Mouse (Mus musculus) kidney, embryonic 15.5 days (tissue): ENCODE data around the gene Fam193b. TPM values are rescaled to one million over a fixed set of nuclear protein-coding genes. Genes with fewer than 3 reads are reported as not detected.

Experiments used
- ATAC-seq: fragments of 200-750 bp; cut with Nextera tagmentation; replicated peaks from 2 replicates; pipeline ENCODE4 v1.8.0; 2017; ENCODE audit warnings: moderate TSS enrichment; ENCODE audit not compliant: low FRiP score
- H3K27ac ChIP-seq: fragments of 300-500 bp; sonication (generic); 2 replicates; pipeline ENCODE4 v1.5.1; 2015; ENCODE audit warnings: mild to moderate bottlenecking, inconsistent platforms
- H3K27me3 ChIP-seq: fragments of 300-500 bp; sonication (generic); 2 replicates; pipeline ENCODE4 v1.6.1; 2015; ENCODE audit warnings: inconsistent platforms
- H3K36me3 ChIP-seq: fragments of 300-500 bp; sonication (generic); 2 replicates; pipeline ENCODE4 v1.6.1; 2015; ENCODE audit warnings: inconsistent platforms
- H3K4me1 ChIP-seq: fragments of 300-500 bp; sonication (generic); 2 replicates; pipeline ENCODE4 v1.6.1; 2015; ENCODE audit warnings: inconsistent platforms
- H3K4me2 ChIP-seq: fragments of 300-500 bp; sonication (generic); 2 replicates; pipeline ENCODE4 v1.6.1; 2015; ENCODE audit warnings: moderate library complexity, mild to moderate bottlenecking, inconsistent platforms
- H3K4me3 ChIP-seq: fragments of 300-500 bp; sonication (generic); replicated peaks from 2 replicates; pipeline ENCODE4 v1.5.1; 2015; ENCODE audit warnings: mild to moderate bottlenecking, inconsistent platforms
- H3K9ac ChIP-seq: fragments of 300-500 bp; sonication (generic); 2 replicates; pipeline ENCODE4 v1.6.1; 2015; ENCODE audit warnings: mild to moderate bottlenecking, inconsistent platforms
- H3K9me3 ChIP-seq: fragments of 300-500 bp; sonication (generic); replicated peaks from 2 replicates; pipeline ENCODE4 v1.6.1; 2016; ENCODE audit warnings: inconsistent platforms
- WGBS: fragments of 180-500 bp; shearing (Covaris S2); methylation state at CpG from one replicate; pipeline ENCODE4 v1.1.7; 2015; ENCODE audit warnings: mixed read lengths; 5-methylcytosine and 5-hydroxymethylcytosine counted together
- polyA plus RNA-seq: library from polyadenylated mRNA; unstranded; fragments of >200 nt; fragmentation: Nextera tagmentation; extraction: Ambion mirVana; gene quantifications from 2 replicates; pipeline ENCODE4 v1.2.1, GENCODE M21; 2015

Fam193b gene
- polyA plus RNA-seq, 1 experiment from 2014 or later = 43.2 TPM

GRCm38 (mm10) chr13:55508531-55508930 is 62.4 kb downstream of the Fam193b start:
- H3K4me3 ChIP-seq = no peak overlapping the region
- H3K36me3 ChIP-seq = peaks cover 70% of the 10 kb centered on the region
- WGBS = 95% methylated on average over 10 of the region's 10 CpGs
- ATAC-seq = no peak
- H3K9ac ChIP-seq = no peak overlapping the region
- no peaks in the 10 kb centered on the region for H3K27me3 ChIP-seq
- H3K4me1 ChIP-seq = peaks cover 33% of the 10 kb centered on the region
- H3K4me2 ChIP-seq = no peak overlapping the region
- no peaks in the 10 kb centered on the region for H3K9me3 ChIP-seq
- no peak overlapping the region for H3K27ac ChIP-seq

- Histone ChIP-seq H3K27ac (no peak overlapping the region), H3K27me3 (no peaks in the 10 kb centered on the region), H3K4me3 (no peak overlapping the region), H3K9ac (no peak overlapping the region), H3K9me3 (no peaks in the 10 kb centered on the region), H3K36me3 (peaks cover 76% of the 10 kb centered on the region), H3K4me2 (no peak overlapping the region), H3K4me1 (peaks cover 31% of the 10 kb centered on the region)
- 71% methylated on average over 11 of the region's 11 CpGs for WGBS
- no peak for ATAC-seq
These were observed 63.0 kb downstream of the Fam193b start for GRCm38 (mm10) chr13:55507877-55508276.

GRCm38 (mm10) chr13:55506697-55507096 is 64.2 kb downstream of the Fam193b start:
- H3K9ac ChIP-seq = no peak overlapping the region
- no peak overlapping the region for H3K4me2 ChIP-seq
- H3K27ac ChIP-seq = no peak overlapping the region
- no peak overlapping the region for H3K4me3 ChIP-seq
- no peak for ATAC-seq
- H3K9me3 ChIP-seq = no peaks in the 10 kb centered on the region
- peaks cover 21% of the 10 kb centered on the region for H3K4me1 ChIP-seq
- WGBS = 94% methylated on average over 10 of the region's 10 CpGs
- H3K36me3 ChIP-seq = peaks cover 88% of the 10 kb centered on the region
- no peaks in the 10 kb centered on the region for H3K27me3 ChIP-seq

- Histone ChIP-seq H3K4me3 (no peak overlapping the region), H3K36me3 (peaks cover 97% of the 10 kb centered on the region), H3K27me3 (no peaks in the 10 kb centered on the region), H3K4me1 (peaks cover 13% of the 10 kb centered on the region), H3K4me2 (no peak overlapping the region), H3K9me3 (no peaks in the 10 kb centered on the region), H3K27ac (no peak overlapping the region), H3K9ac (no peak overlapping the region)
- WGBS = 91% methylated on average over 9 of the region's 9 CpGs
- ATAC-seq = no peak
These were observed 65.1 kb downstream of the Fam193b start for GRCm38 (mm10) chr13:55505810-55506209.

- Histone ChIP-seq H3K4me1 (no peaks in the 10 kb centered on the region), H3K4me3 (no peak overlapping the region), H3K9me3 (no peaks in the 10 kb centered on the region), H3K9ac (no peak overlapping the region), H3K27ac (no peak overlapping the region), H3K4me2 (no peak overlapping the region), H3K36me3 (peaks cover 100% of the 10 kb centered on the region), H3K27me3 (no peaks in the 10 kb centered on the region)
- 83% methylated on average over 5 of the region's 5 CpGs for WGBS
- ATAC-seq = no peak
These were observed 66.5 kb downstream of the Fam193b start for GRCm38 (mm10) chr13:55504390-55504789.

GRCm38 (mm10) chr13:55502405-55502804 is 68.5 kb downstream of the Fam193b start:
- Histone ChIP-seq H3K4me1 (no peaks in the 10 kb centered on the region), H3K9ac (no peak overlapping the region), H3K9me3 (no peaks in the 10 kb centered on the region), H3K27ac (no peak overlapping the region), H3K4me2 (no peak overlapping the region), H3K27me3 (no peaks in the 10 kb centered on the region), H3K36me3 (peaks cover 98% of the 10 kb centered on the region), H3K4me3 (no peak overlapping the region)
- ATAC-seq = no peak
- WGBS = 93% methylated on average over 8 of the region's 8 CpGs

- no peak overlapping the region for H3K27ac ChIP-seq
- H3K9me3 ChIP-seq = no peaks in the 10 kb centered on the region
- no peak overlapping the region for H3K9ac ChIP-seq
- 76% methylated on average over 10 of the region's 10 CpGs for WGBS
- H3K4me3 ChIP-seq = no peak overlapping the region
- H3K36me3 ChIP-seq = peaks cover 90% of the 10 kb centered on the region
- ATAC-seq = no peak
- H3K4me2 ChIP-seq = no peak overlapping the region
- peaks cover 6% of the 10 kb centered on the region; the same call in 1 of the 2 replicates for H3K4me1 ChIP-seq
- no peaks in the 10 kb centered on the region for H3K27me3 ChIP-seq
These were observed 70.3 kb downstream of the Fam193b start for GRCm38 (mm10) chr13:55500575-55500974.

GRCm38 (mm10) chr13:55498906-55499305 is 72.0 kb downstream of the Fam193b start:
- H3K27me3 ChIP-seq = no peaks in the 10 kb centered on the region
- H3K4me2 ChIP-seq = no peak overlapping the region
- WGBS = 65% methylated on average over 11 of the region's 11 CpGs
- H3K27ac ChIP-seq = no peak overlapping the region
- H3K9me3 ChIP-seq = no peaks in the 10 kb centered on the region
- no peak overlapping the region for H3K4me3 ChIP-seq
- no peak overlapping the region for H3K9ac ChIP-seq
- ATAC-seq = no peak
- peaks cover 17% of the 10 kb centered on the region for H3K4me1 ChIP-seq
- peaks cover 74% of the 10 kb centered on the region for H3K36me3 ChIP-seq

GRCm38 (mm10) chr13:55496661-55497060 is 74.3 kb downstream of the Fam193b start:
- 85% methylated on average over 6 of the region's 6 CpGs for WGBS
- H3K4me2 ChIP-seq = no peak overlapping the region

GRCm38 (mm10) chr13:55495702-55496101 is 75.2 kb downstream of the Fam193b start:
- H3K36me3 ChIP-seq = peaks cover 42% of the 10 kb centered on the region
- no peaks in the 10 kb centered on the region for H3K27me3 ChIP-seq
- H3K4me3 ChIP-seq = no peak overlapping the region
- no peak for ATAC-seq
- no peak overlapping the region for H3K27ac ChIP-seq
- no peaks in the 10 kb centered on the region for H3K9me3 ChIP-seq
- no peak overlapping the region for H3K9ac ChIP-seq
- no peak overlapping the region for H3K4me2 ChIP-seq
- peaks cover 17% of the 10 kb centered on the region for H3K4me1 ChIP-seq
- WGBS = 36% methylated on average over 4 of the region's 4 CpGs

More at GRCm38 (mm10) chr13:55496661-55497060, 74.3 kb downstream of the Fam193b start:
- no peak overlapping the region for H3K4me3 ChIP-seq
- peaks cover 51% of the 10 kb centered on the region for H3K36me3 ChIP-seq
- H3K27ac ChIP-seq = no peak overlapping the region
- peaks cover 17% of the 10 kb centered on the region for H3K4me1 ChIP-seq
- no peaks in the 10 kb centered on the region for H3K9me3 ChIP-seq
- no peak for ATAC-seq
- no peaks in the 10 kb centered on the region for H3K27me3 ChIP-seq
- no peak overlapping the region for H3K9ac ChIP-seq

- 0 out of 2 replicates have a peak, but pooled peaks have one; percentile 17 for ATAC-seq
- Histone ChIP-seq H3K4me1 (peaks cover 17% of the 10 kb centered on the region), H3K4me2 (no peak overlapping the region), H3K27ac (no peak overlapping the region), H3K9me3 (no peaks in the 10 kb centered on the region), H3K36me3 (peaks cover 35% of the 10 kb centered on the region), H3K27me3 (no peaks in the 10 kb centered on the region), H3K4me3 (no peak overlapping the region), H3K9ac (no peak overlapping the region)
- WGBS = 27% methylated on average over 18 of the region's 18 CpGs
These were observed 75.9 kb downstream of the Fam193b start for GRCm38 (mm10) chr13:55494883-55495621.

- no peaks in the 10 kb centered on the region for H3K27me3 ChIP-seq
- no peaks in the 10 kb centered on the region for H3K9me3 ChIP-seq
- no peak overlapping the region for H3K4me2 ChIP-seq
- H3K27ac ChIP-seq = no peak overlapping the region
- no peak overlapping the region for H3K9ac ChIP-seq
- H3K4me1 ChIP-seq = peaks cover 17% of the 10 kb centered on the region
- no peak overlapping the region for H3K4me3 ChIP-seq
- no peak for ATAC-seq
- WGBS = 15% methylated on average over 2 of the region's 2 CpGs
- peaks cover 28% of the 10 kb centered on the region for H3K36me3 ChIP-seq
These were observed 76.7 kb downstream of the Fam193b start for GRCm38 (mm10) chr13:55494257-55494656.
